Mouse (Mus musculus): ENCODE results near the gene Ttc28.

The Ttc28 gene

DNA sequence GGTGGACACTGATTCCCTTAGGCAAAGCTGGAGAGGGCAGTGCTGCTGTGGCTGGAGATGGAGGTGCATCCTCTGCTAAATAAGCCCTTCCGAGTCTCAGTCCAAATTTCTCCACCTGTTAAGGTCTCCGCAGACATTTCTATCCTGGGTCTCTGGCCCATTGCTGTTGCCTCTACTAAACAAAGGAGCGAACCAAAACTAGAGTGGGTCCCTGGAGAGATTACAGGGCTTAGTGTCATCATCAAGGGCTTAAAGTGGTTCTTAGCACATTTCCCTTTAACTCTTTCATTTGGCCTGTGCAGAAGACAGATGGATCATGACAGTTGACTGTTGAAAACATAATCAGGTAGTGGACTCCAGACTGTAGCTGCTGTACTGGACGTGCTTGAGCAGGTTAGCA is 9.0 kb downstream of the Ttc28 start:
- DNase-seq (ENCODE audit: low spot score in 2 of 2), result no peak

DNA sequence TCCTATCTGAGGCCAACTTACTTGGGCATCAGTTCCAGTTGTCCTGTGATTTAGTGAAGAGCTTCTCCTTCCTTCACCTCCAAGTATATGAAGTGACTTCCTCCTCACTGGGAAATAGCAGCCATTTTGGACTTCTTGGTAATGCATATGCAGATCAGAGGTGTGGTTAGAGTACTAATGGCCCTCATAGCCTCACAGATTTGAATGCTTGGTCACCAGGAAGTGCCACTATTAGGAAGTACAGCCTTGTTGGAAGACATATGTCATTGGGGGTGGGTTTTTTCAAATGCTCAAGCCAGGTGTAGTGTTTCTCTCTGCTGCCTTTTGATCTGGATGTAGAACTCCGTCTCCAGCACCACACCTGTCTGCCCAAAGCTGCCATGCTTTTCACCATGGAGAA is 10.3 kb downstream of the Ttc28 start:
- DNase-seq (ENCODE audit: low spot score in 2 of 2), result no peak

- no peak for DNase-seq (ENCODE audit: low spot score in 2 of 2)
These were observed 11.0 kb downstream of the Ttc28 start for GRCm38 (mm10) chr5:110890561-110890960.

GRCm38 (mm10) chr5:110897114-110897788 is 17.6 kb downstream of the Ttc28 start:
- no peak for DNase-seq (ENCODE audit: low spot score in 2 of 2)

GRCm38 (mm10) chr5:110898169-110898568 is 18.6 kb downstream of the Ttc28 start:
- DNase-seq (ENCODE audit: low spot score in 2 of 2), result no peak

DNA sequence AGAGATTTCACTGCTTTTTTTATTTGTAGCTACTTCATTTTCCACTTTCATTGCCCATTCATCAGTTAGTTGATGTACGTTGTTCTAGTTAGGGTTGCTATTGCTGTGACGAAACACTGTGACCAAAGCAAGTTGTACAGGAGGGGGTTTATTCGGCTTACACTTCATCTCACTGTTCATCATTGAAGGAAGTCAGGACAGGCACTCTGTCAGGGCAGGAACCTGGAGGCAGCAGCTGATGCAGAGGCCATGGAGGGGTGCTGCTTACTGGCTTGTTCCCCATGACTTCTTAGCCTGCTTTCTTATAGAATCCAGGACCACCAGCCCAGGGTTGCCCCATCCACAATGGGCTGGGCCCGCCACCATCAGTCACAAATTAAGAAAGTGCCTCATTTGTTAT is 19.2 kb downstream of the Ttc28 start:
- no peak for DNase-seq (ENCODE audit: low spot score in 2 of 2)

DNA sequence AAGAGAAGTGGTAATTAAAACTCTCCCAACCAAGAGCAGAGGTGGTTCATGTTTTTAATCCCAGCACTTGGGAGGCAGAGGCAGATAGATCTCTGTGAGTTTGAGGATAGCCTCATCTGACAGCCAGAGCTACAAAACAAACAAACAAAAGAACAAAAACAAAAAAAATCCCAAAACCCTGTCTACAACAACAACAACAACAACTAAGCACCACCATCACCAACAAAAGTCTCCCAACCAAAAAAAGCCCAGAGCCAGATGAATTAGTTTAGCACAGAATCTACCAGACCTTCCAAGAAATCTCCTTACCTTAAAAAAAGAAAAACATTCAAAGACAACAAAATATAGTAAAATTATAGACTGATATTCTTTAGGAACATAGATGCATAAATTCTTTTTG is 20.7 kb downstream of the Ttc28 start:
- no peak for DNase-seq (ENCODE audit: low spot score in 2 of 2)

DNA sequence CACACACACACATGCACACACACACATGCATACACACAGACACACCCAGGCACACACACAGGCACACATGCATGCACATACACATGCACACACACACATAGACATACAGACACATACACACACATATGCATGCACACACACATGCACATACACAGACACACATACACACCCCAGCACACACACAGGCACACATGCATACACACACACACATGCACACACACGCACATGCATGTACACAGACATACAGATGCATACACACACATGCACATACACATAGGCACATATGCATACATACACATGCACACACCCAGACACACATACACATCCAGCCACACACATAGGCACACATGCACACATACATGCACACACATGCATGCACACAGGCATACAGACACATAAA is 27.1 kb downstream of the Ttc28 start:
- no peak for DNase-seq (ENCODE audit: low spot score in 2 of 2)

DNA sequence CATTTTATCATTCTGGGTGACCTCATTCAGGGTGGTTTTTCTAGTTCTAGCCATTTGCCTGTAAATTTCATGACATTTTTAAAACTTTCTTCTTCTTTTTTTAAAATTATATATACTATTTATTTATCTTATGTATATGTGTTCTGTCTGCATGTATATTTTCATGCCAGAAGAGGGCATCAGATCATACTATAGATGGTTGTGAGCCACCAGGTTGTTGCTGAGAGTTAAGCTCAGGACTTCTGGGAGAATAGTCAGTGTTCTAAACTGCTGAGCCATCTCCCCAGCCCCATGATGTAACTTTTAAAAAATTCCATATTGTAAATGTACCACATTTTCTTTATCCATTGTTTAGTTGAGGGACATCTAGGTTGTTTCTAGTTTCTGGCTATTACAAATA is 29.3 kb downstream of the Ttc28 start:
- no peak for DNase-seq (ENCODE audit: low spot score in 2 of 2)

DNA sequence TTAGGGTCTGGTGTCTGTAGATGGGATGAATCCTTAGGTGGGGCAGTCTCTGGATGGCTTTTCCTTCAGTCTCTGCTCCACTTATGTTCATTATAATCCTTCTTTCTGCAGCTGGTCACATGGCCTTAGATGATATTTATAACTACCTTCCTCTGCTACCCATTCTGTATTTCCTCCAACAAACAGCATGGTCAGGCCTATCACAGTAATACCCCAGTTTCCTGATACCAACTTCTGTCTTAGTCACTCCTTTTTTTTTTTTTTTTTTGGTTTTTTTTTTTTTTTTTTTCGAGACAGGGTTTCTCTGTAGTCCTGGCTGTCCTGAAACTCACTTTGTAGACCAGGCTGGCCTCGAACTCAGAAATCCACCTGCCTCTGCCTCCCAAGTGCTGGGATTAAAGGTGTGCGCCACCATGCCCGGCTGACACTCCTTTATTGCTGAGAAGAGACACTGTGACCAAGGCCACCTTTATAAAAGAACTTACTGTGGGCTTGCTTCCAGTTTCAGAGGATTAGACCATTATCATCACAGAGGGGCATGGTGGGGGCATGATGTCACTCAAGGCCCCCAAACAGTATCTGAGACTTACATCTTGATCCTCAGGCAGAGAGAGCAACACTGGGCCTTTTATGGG is 30.5 kb downstream of the Ttc28 start:
- no peak for DNase-seq (ENCODE audit: low spot score in 2 of 2)

- DNase-seq (ENCODE audit: low spot score in 2 of 2), result no peak
These were observed 35.3 kb downstream of the Ttc28 start for GRCm38 (mm10) chr5:110914859-110915258.

DNA sequence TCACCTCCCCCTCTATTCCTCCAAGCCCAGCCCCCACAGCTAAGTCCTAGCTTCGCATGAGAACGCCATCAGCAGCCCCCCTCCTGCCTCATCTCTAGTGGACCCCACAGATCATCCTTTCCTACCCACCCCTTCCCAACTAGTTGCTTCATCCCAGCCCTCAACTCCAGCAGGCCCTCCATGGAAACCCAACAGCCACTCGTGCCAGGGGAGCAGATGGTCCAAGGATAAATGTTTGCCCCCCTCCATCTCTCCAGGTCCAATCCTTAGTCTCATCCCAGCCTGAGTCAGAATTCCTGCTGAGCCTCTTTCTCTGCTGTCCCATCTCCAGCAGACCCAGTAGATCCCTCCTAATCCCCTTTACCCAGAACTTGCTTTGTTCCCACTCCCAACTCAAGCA is 36.6 kb downstream of the Ttc28 start:
- DNase-seq (ENCODE audit: low spot score in 2 of 2), result no peak

- DNase-seq (ENCODE audit: low spot score in 2 of 2), result no peak
These were observed 39.9 kb downstream of the Ttc28 start for GRCm38 (mm10) chr5:110919541-110919940.

GRCm38 (mm10) chr5:110923336-110923735 is 43.7 kb downstream of the Ttc28 start:
- DNase-seq (ENCODE audit: low spot score in 2 of 2), result no peak

GRCm38 (mm10) chr5:110924636-110925035 is 45.0 kb downstream of the Ttc28 start:
- no peak for DNase-seq (ENCODE audit: low spot score in 2 of 2)

DNA sequence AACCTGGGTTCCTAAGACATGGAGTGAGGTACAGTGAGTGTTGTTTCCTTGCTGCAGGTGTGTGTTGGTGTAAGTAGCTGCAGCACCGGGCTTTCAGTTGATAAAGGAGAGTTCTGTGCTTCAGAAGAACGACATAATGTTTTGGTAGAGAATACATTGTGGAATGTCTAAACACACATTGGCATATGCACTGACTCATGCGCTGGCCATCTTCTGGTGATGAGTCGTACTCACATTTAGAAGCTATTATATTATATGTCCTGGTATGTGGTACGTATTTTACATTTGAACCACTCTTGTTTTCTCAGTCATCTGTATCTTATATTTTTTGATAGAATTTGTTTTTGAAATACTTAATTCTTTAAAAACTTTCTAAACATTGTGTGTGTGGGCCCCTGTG is 46.2 kb downstream of the Ttc28 start:
- DNase-seq (ENCODE audit: low spot score in 2 of 2), result no peak

DNA sequence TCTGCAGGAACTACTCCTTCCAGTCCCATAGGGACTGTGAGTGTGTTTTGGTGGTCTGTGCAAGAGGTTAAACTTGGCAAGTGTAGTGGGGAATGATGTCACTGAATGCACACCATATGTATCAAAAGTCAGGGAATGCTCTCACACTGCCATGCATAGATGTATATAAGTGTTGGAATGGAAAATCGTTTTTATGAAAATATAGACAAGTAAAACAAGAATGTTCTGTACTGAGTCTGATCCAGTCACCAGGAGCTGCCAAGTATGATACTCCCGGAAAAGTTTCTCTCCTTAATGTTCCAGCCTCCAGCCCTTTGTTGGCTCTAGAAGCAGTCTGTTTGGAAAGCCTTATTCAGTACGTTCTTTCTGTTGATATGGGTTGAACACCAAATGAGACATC is 48.7 kb downstream of the Ttc28 start:
- DNase-seq (ENCODE audit: low spot score in 2 of 2), result no peak

DNA sequence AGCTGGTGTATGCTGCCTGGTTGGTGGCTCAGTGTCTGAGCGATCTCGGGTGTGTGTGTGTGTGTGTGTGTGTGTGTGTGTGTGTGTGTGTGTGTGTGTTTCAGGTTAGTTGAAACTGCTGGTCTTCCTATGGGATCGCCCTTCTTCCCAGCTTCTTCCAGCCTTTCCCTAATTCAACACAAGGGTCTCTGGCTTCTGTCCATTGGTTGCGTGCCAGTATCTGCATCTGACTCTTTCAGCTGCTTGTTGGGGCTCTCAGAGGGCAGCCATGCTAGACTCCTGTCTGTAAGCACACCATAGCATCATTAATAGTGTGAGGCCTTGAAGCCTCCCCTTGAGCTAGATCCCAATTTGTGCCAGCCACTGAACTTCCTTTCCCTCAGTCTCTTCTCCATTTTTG is 49.7 kb downstream of the Ttc28 start:
- no peak for DNase-seq (ENCODE audit: low spot score in 2 of 2)

GRCm38 (mm10) chr5:110936606-110937005 is 57.0 kb downstream of the Ttc28 start:
- DNase-seq (ENCODE audit: low spot score in 2 of 2), result no peak

DNA sequence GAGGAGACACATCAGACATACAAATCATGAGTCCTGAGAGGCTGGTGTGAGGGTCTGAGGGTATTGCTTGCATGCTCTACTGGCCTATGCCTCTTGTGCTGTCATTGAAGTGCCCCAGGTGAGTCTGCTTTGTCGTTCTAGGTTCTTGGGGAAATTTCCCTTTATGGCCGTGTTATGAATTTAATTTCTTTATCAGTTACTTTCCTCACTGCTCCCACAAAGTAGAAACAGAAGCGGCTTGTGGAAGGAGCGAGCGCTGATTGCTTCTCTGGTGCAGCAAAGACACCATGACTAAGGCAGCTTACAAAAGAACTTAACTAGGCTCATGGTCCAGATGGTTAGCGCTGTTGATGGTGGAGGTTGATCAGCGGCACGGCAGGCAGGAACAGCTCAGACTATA is 64.7 kb downstream of the Ttc28 start:
- no peak for DNase-seq (ENCODE audit: low spot score in 2 of 2)

GRCm38 (mm10) chr5:110948476-110949399 is 69.1 kb downstream of the Ttc28 start:
- DNase-seq (ENCODE audit: low spot score in 2 of 2), result no peak

DNA sequence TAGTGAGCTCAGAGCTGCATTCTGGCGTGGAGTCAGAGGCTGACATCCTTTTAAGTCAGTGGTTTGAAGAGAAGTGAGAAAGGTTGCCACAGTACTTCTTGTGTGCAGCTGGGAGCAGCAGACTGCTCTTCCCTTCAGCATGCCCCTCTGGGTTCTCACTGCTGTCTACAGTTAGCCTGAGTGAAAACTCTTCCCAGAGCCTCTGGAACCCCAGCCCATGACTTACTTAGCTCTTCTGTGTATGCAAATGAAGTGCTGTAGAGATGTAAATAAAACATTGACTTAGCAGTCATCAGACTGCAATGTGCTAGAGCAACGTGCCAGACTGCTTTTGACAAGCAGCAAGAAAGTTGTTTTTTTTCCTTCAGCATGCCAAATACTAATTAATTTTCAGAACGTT is 70.2 kb downstream of the Ttc28 start:
- no peak for DNase-seq (ENCODE audit: low spot score in 2 of 2)

DNA sequence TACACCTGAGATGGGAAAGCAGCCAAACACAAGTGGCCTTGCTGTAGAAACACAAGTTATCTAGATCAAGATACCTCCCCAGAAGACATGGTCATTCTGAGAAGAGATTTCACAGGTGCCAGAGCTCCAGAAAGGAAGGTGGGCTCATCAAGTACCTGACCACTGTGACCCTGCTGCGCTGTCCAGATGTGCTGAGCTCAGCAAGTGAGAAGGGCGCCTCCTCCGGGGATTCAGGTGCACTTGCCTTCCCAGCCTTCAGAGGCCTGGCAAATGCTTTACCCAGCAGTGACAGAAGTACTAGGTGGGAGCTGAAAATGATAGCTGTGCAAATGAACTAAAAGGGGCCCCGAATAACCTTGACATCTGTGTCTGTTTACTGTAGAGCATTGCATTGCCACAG is 78.6 kb downstream of the Ttc28 start:
- DNase-seq (ENCODE audit: low spot score in 2 of 2), result no peak
